Mouse (Mus musculus): ENCODE data around the gene Grip1.
"Not testable (repeated sequence)": the region's sequence is repeated elsewhere in the genome, so short reads cannot be mapped to it uniquely, and the experiment has no call there.

Grip1 gene

GRCm38 (mm10) chr10:120044714-120045234, 591.1 kb downstream of the Grip1 start:
- DNase-seq (ENCODE audit: low spot score in 2 of 2), result no peak

GRCm38 (mm10) chr10:120060579-120061237, 607.1 kb downstream of the Grip1 start:
- DNase-seq (ENCODE audit: low spot score in 2 of 2), result no peak

- no peak for DNase-seq (ENCODE audit: low spot score in 2 of 2)
Measured at GRCm38 (mm10) chr10:120061238-120062130, 607.9 kb downstream of the Grip1 start.

- DNase-seq (ENCODE audit: low spot score in 2 of 2), result peak; percentile 64 to 69
Measured at GRCm38 (mm10) chr10:120064424-120064823, 610.8 kb downstream of the Grip1 start.

GRCm38 (mm10) chr10:120066319-120066718, 612.7 kb downstream of the Grip1 start:
- DNase-seq (ENCODE audit: low spot score in 2 of 2), result no peak

- DNase-seq (ENCODE audit: low spot score in 2 of 2), result no peak
Measured at GRCm38 (mm10) chr10:120077850-120078249, 624.2 kb downstream of the Grip1 start.

GRCm38 (mm10) chr10:120092548-120092947, 638.9 kb downstream of the Grip1 start:
- DNase-seq (ENCODE audit: low spot score in 2 of 2), result no peak

DNA sequence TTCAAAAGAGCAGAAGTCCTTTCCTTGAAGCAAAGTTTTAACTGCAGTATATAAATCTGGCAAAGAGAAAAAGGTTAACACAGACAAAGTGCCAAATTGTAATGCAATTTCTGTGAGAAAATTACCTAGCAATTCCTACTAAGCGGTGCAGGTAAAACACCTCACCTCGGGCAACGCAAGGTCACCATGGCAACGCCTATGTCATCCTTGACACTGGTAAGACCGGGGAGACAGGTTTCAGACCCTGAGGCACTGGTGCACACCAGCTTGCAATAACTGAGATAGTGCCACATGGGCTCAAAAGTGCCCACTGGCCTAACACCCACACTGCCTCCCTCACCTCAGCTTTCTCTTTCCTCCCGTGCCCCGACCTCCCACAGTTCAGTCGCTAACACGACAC, 641.5 kb downstream of the Grip1 start:
- DNase-seq (ENCODE audit: low spot score in 2 of 2), result no peak

- no peak for DNase-seq (ENCODE audit: low spot score in 2 of 2)
Measured at GRCm38 (mm10) chr10:120095716-120096115, 642.1 kb downstream of the Grip1 start.

GRCm38 (mm10) chr10:120097564-120097963, 643.9 kb downstream of the Grip1 start:
- DNase-seq (ENCODE audit: low spot score in 2 of 2), result no peak

DNA sequence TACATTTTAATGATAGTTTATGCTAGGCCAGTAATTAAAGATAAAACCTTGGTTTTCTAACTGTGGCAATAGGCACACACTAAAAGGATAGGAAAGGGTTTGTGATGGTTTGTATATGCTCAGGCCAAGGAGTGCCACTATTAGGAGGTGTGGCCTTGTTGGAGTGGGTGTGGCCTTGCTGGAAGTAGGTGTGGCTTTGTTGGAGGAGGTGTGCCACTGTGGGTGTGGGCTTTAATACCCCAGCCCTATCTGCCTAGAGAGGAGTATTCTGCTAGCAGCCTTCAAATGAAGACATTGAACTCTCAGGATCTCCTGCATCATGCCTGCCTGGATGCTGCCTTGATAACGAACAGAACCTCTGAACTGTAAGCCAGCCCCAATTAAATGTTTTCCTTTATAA, 647.2 kb downstream of the Grip1 start:
- no peak for DNase-seq (ENCODE audit: low spot score in 2 of 2)

DNA sequence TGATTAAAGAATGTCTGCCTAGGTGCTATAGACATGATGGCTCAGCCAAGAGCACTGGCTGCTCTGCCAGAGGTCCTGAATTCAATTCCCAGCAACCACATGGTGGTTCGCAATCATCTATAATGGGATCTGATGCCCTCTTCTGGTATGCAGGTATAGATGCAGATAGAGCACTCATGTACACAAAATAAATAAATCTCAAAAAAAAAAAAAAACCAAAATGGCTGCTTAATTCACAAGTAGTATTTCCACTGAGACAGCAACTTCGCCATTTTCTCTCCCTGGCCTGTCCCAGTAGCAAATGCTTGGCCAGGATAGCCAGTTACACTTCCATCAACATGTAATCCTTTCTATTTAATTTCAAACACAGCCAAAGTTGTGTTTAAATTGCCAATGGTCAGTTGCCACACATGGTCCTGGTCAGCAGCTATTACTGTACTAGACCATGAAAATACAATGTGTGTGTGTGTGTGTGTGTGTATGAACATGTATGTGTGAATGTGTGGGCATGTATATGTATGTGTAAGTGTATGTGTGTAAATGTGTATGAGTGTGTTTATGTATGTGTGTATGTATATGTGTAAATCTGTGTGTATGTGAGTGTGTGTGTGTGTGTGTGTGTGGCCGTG, 658.2 kb downstream of the Grip1 start:
- no peak for DNase-seq (ENCODE audit: low spot score in 2 of 2)

- peak; percentile 94 to 95 for DNase-seq (ENCODE audit: low spot score in 2 of 2)
Measured at GRCm38 (mm10) chr10:120112507-120113396, 659.1 kb downstream of the Grip1 start, which contains the start of gene Helb. Gene Helb (minus strand): TSS chr10:120112987.

GRCm38 (mm10) chr10:120113482-120113881, 659.9 kb downstream of the Grip1 start:
- DNase-seq (ENCODE audit: low spot score in 2 of 2), result not testable (repeated sequence)

DNA sequence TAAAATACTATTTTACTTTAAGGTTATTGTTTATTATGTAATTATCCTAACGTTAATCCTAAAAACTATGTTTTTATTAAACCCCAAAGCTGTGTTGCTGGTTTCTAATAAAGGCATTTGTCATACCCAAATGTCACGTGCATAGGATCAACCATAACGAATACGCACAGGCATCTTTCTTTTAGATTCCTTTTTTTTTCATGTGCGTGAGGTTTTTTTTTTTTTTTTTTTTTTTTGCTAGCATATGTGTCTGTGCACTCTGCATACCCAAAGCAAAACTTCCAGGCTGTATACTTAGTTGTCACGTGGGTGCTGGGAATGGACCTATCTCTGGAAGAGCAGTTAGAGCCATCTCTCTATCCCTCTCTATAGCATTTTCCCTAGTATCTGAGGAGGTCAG, 660.4 kb downstream of the Grip1 start:
- no peak for DNase-seq (ENCODE audit: low spot score in 2 of 2)

GRCm38 (mm10) chr10:120114493-120114892, 660.9 kb downstream of the Grip1 start:
- no peak for DNase-seq (ENCODE audit: low spot score in 2 of 2)

- no peak for DNase-seq (ENCODE audit: low spot score in 2 of 2)
Measured at GRCm38 (mm10) chr10:120115249-120115648, 661.6 kb downstream of the Grip1 start.

DNA sequence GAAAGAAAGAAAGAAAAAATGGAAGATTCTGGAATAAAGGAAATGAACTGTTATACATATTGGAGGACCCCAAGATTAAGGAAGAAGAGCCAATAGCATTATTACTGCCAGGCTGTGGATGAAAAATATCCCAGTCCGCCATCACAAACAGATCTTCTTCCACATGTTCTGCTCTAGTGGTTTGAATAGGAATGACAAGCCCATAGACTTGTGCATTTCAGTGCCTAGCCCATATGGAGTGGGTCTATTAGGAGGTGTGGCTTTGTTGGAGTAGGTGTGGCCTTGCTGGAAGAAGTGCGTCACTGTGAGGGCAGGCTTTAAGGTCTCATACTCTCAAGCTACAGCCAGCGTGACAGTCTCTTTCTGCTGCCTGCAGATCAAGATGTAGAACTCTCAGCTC, 670.1 kb downstream of the Grip1 start:
- DNase-seq (ENCODE audit: low spot score in 2 of 2), result no peak

- peak; percentile 89 to 92 for DNase-seq (ENCODE audit: low spot score in 2 of 2)
Measured at GRCm38 (mm10) chr10:120124801-120125464, 671.3 kb downstream of the Grip1 start.

DNA sequence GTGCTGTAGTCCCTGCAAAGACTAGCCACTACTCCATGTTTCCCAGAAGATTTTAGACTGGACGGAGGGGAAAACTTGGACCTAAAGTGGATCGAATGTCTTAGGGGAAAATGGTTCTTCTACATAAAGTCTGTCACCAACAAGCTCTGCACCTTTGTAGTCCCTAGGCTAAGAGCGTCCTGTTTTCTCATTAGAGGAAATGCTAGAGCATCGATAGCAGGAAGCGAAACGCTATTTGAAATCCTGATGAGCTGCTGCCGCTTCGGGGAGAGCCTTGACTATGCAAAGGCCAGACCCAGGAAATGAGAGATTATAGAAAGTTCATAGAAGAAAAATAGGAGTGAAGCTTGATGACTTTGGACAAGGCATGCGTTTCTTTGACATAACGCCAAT, 671.8 kb downstream of the Grip1 start:
- no peak for DNase-seq (ENCODE audit: low spot score in 2 of 2)
